In genomic region chr8:70671615-70672324, GRCm38 (mm10) we compare ENCODE assay signal across 9 mouse cellular contexts. TPM values are rescaled to one million over a fixed set of nuclear protein-coding genes. Genes with fewer than 3 reads are reported as not detected.
DNase-seq lines count a peak whose midpoint lies in the region; ATAC-seq and TF ChIP-seq lines count a peak whose summit lies in the region.
"Had no signal": no experiment of that assay in that cellular context is flagged by ENCODE, and none has a peak within 500 bp of the region (broad histone marks: within the 10 kb centered on the region; RNA-seq: fewer than 3 reads in every experiment).

No protein-coding gene starts in this region.

- no peak for ATAC-seq in lung, postnatal 0 days
- ATAC-seq in stomach, postnatal 0 days (ENCODE audit: low FRiP score, low TSS enrichment) = no peak
- no peak for ATAC-seq in erythroblast, adult 5-6 weeks (replicated peaks; ENCODE audit: low FRiP score, poor library complexity, severe bottlenecking)

- DNase-seq in lung, postnatal 0 days (ENCODE audit: low spot score) = peak; percentile 56
- DNase-seq in lung, adult 2 months = no peak
- no peak for DNase-seq in heart, embryonic 10.5 days (ENCODE audit: low spot score)
- DNase-seq in kidney, postnatal 36 days = peak; percentile 65 to 71
- no peak for DNase-seq in stomach, postnatal 0 days (ENCODE audit: low spot score)
- DNase-seq in c-Kit-positive CD71-positive TER-119-positive erythroid progenitor cells, embryonic 14.5 days (ENCODE audit: low spot score) = no peak
- no peak for DNase-seq in thymus, adult 2 months

- H3K4me3 ChIP-seq in lung, postnatal 0 days (ENCODE audit: low read depth, low read length) = no peak overlapping the region
- no peak overlapping the region for H3K4me3 ChIP-seq in lung, adult 2 months (replicated peaks; ENCODE audit: extremely low read depth, low read depth, low read length)
- H3K4me3 ChIP-seq in heart, embryonic 10.5 days = no peak overlapping the region
- H3K4me3 ChIP-seq in stomach, postnatal 0 days (ENCODE audit: low read depth, low read length) = no peak overlapping the region
- H3K4me3 ChIP-seq in thymus, adult 2 months (ENCODE audit: control insufficient read depth, insufficient read depth, low read length) = no peak overlapping the region

- H3K4me2 ChIP-seq in lung, postnatal 0 days (replicated peaks; ENCODE audit: low read depth, low read length) = no peak overlapping the region
- no peak overlapping the region for H3K4me2 ChIP-seq in stomach, postnatal 0 days (replicated peaks; ENCODE audit: low read depth)

- H3K36me3 ChIP-seq in lung, postnatal 0 days (ENCODE audit: insufficient read depth, low read length) = no peaks in the 10 kb centered on the region
- peaks cover 7% of the 10 kb centered on the region for H3K36me3 ChIP-seq in heart, embryonic 10.5 days
- H3K36me3 ChIP-seq in stomach, postnatal 0 days (ENCODE audit: control insufficient read depth, insufficient read depth, low read length) = no peaks in the 10 kb centered on the region
- no peaks in the 10 kb centered on the region for H3K36me3 ChIP-seq in thymus, adult 2 months (ENCODE audit: control insufficient read depth, insufficient read depth, low read length)
- H3K36me3 ChIP-seq: embryonic facial prominence, embryonic 12.5 days had no signal

- H3K9me3 ChIP-seq in lung, postnatal 0 days (ENCODE audit: low read length) = no peaks in the 10 kb centered on the region
- H3K9me3 ChIP-seq in heart, embryonic 10.5 days = no peaks in the 10 kb centered on the region
- H3K9me3 ChIP-seq in stomach, postnatal 0 days (ENCODE audit: control insufficient read depth, low read length) = no peaks in the 10 kb centered on the region
- H3K9me3 ChIP-seq: embryonic facial prominence, embryonic 12.5 days had no signal

- H3K4me1 ChIP-seq in lung, postnatal 0 days (ENCODE audit: insufficient read depth, low read depth, low read length) = peaks cover 20% of the 10 kb centered on the region
- H3K4me1 ChIP-seq in lung, adult 2 months (ENCODE audit: control insufficient read depth, insufficient read depth, low read length) = peaks cover 19% of the 10 kb centered on the region
- peaks cover 25% of the 10 kb centered on the region for H3K4me1 ChIP-seq in heart, embryonic 10.5 days
- peaks cover 5% of the 10 kb centered on the region; the same call in 1 of the 2 replicates for H3K4me1 ChIP-seq in stomach, postnatal 0 days (replicated peaks; ENCODE audit: control insufficient read depth, insufficient read depth)
- peaks cover 41% of the 10 kb centered on the region for H3K4me1 ChIP-seq in thymus, adult 2 months (replicated peaks; ENCODE audit: control insufficient read depth, insufficient read depth, low read length)

- TF ChIP-seq EP300 in lung, postnatal 0 days (IDR thresholded peaks at IDR 0.05) = no peak
- TF ChIP-seq EP300 in stomach, postnatal 0 days (optimal IDR thresholded peaks at IDR 0.05) = no peak

- no peak for TF ChIP-seq POLR2A in lung, adult 2 months (IDR thresholded peaks at IDR 0.05; ENCODE audit: borderline replicate concordance, extremely low read depth, low read depth, low read length)
- no peak for TF ChIP-seq POLR2A in thymus, adult 2 months (IDR thresholded peaks at IDR 0.05; ENCODE audit: control insufficient read depth, extremely low read depth, insufficient read depth, low read length, poor library complexity)

- no peak for TF ChIP-seq CTCF in lung, postnatal 0 days (IDR thresholded peaks at IDR 0.05)
- TF ChIP-seq CTCF in lung, adult 2 months (IDR thresholded peaks at IDR 0.05; ENCODE audit: insufficient read depth, low read length) = no peak
- TF ChIP-seq CTCF in stomach, postnatal 0 days (IDR thresholded peaks at IDR 0.05; ENCODE audit: low read depth) = no peak
- no peak for TF ChIP-seq CTCF in thymus, adult 2 months (IDR thresholded peaks at IDR 0.05; ENCODE audit: borderline replicate concordance, control insufficient read depth, extremely low read depth, insufficient read depth, low read length, poor library complexity)

- no peak overlapping the region for H3K9ac ChIP-seq in lung, postnatal 0 days (replicated peaks; ENCODE audit: low read depth)
- no peak overlapping the region for H3K9ac ChIP-seq in stomach, postnatal 0 days (ENCODE audit: low read length)

- H3K27ac ChIP-seq in lung, postnatal 0 days (ENCODE audit: low read length) = 0 out of 2 replicates have a peak overlapping the region, but pooled peaks have one; percentile 80
- H3K27ac ChIP-seq in heart, embryonic 10.5 days = peak overlapping the region; percentile 95; the same call in 1 of the 2 replicates
- H3K27ac ChIP-seq in stomach, postnatal 0 days (replicated peaks) = 0 out of 2 replicates have a peak overlapping the region, but pooled peaks have one; percentile 14
- no peak overlapping the region for H3K27ac ChIP-seq in thymus, adult 2 months (ENCODE audit: control insufficient read depth, insufficient read depth, low read length)

- no peaks in the 10 kb centered on the region for H3K27me3 ChIP-seq in lung, postnatal 0 days (replicated peaks; ENCODE audit: insufficient read depth, low read length)
- no peaks in the 10 kb centered on the region for H3K27me3 ChIP-seq in heart, embryonic 10.5 days (ENCODE audit: insufficient read depth, poor library complexity, severe bottlenecking)
- H3K27me3 ChIP-seq in stomach, postnatal 0 days (ENCODE audit: control insufficient read depth, insufficient read depth, low read length) = no peaks in the 10 kb centered on the region
- no peaks in the 10 kb centered on the region for H3K27me3 ChIP-seq in thymus, adult 2 months (ENCODE audit: control insufficient read depth, insufficient read depth, low read length)
- H3K27me3 ChIP-seq: embryonic facial prominence, embryonic 12.5 days had no signal

- WGBS in lung, postnatal 0 days = 63% methylated on average over 10 of the region's 10 CpGs
- WGBS in lung, adult 2 months = 71% methylated on average over 10 of the region's 10 CpGs
- WGBS in heart, embryonic 10.5 days = 61% methylated on average over 10 of the region's 10 CpGs
- 67% methylated on average over 10 of the region's 10 CpGs for WGBS in stomach, postnatal 0 days
- 95% methylated on average over 10 of the region's 10 CpGs for WGBS in thymus, adult 2 months

RNA-seq across cellular contexts. Expression of gene Lsm4, which starts 1.3 kb away (rescaled TPM):
- polyA plus RNA-seq in lung, postnatal 0 days (2015; fragmentation: Nextera tagmentation; extraction: Ambion mirVana) = 95.9 and 104 TPM in 2 replicates
- 75.2 and 76.3 TPM in 2 replicates for polyA plus RNA-seq in lung, adult 2 months (2012; rRNA removed)
- polyA plus RNA-seq in heart, embryonic 10.5 days (2016; fragmentation: Nextera tagmentation; extraction: Ambion mirVana) = 344 and 410 TPM in 2 replicates
- polyA plus RNA-seq in stomach, postnatal 0 days (2015; fragmentation: Nextera tagmentation; extraction: Ambion mirVana) = 141 and 147 TPM in 2 replicates
- total RNA-seq in erythroblast, adult 5-6 weeks (2015; ENCODE audit: low replicate concordance) = 41.1 and 51.6 TPM in 2 replicates
- total RNA-seq in erythroblast, adult 5-6 weeks (2017; ENCODE audit: low replicate concordance) = 20.9 and 26.2 TPM in 2 replicates
- polyA plus RNA-seq in thymus, adult 2 months (2012; rRNA removed) = 192 and 199 TPM in 2 replicates

RNA-seq across cellular contexts. Expression of gene Pgpep1, which starts 11.6 kb away (rescaled TPM):
- 32.9 and 34.4 TPM in 2 replicates for polyA plus RNA-seq in lung, postnatal 0 days (2015; fragmentation: Nextera tagmentation; extraction: Ambion mirVana)
- 32.2 and 33.7 TPM in 2 replicates for polyA plus RNA-seq in lung, adult 2 months (2012; rRNA removed)
- 38.0 and 42.0 TPM in 2 replicates for polyA plus RNA-seq in heart, embryonic 10.5 days (2016; fragmentation: Nextera tagmentation; extraction: Ambion mirVana)
- polyA plus RNA-seq in stomach, postnatal 0 days (2015; fragmentation: Nextera tagmentation; extraction: Ambion mirVana) = 23.3 and 25.2 TPM in 2 replicates
- total RNA-seq in erythroblast, adult 5-6 weeks (2015; ENCODE audit: low replicate concordance) = 1.2 and 5.9 TPM in 2 replicates
- 0.28 and 1.4 TPM in 2 replicates for total RNA-seq in erythroblast, adult 5-6 weeks (2017; ENCODE audit: low replicate concordance)
- 40.7 and 41.9 TPM in 2 replicates for polyA plus RNA-seq in thymus, adult 2 months (2012; rRNA removed)

RNA-seq across cellular contexts. Expression of gene Jund, which starts 27.0 kb away (rescaled TPM):
- polyA plus RNA-seq in lung, postnatal 0 days (2015; fragmentation: Nextera tagmentation; extraction: Ambion mirVana) = 107 and 109 TPM in 2 replicates
- 378 and 717 TPM in 2 replicates for polyA plus RNA-seq in lung, adult 2 months (2012; rRNA removed)
- 76.3 and 116 TPM in 2 replicates for polyA plus RNA-seq in heart, embryonic 10.5 days (2016; fragmentation: Nextera tagmentation; extraction: Ambion mirVana)
- 78.3 and 108 TPM in 2 replicates for polyA plus RNA-seq in stomach, postnatal 0 days (2015; fragmentation: Nextera tagmentation; extraction: Ambion mirVana)
- 29.2 and 53.9 TPM in 2 replicates for total RNA-seq in erythroblast, adult 5-6 weeks (2015; ENCODE audit: low replicate concordance)
- total RNA-seq in erythroblast, adult 5-6 weeks (2017; ENCODE audit: low replicate concordance) = 52.2 and 61.9 TPM in 2 replicates
- 540 and 792 TPM in 2 replicates for polyA plus RNA-seq in thymus, adult 2 months (2012; rRNA removed)

RNA-seq across cellular contexts. Expression of gene Iqcn, which starts 31.5 kb away (rescaled TPM):
- 0.04 and 0.07 TPM in 2 replicates for polyA plus RNA-seq in lung, postnatal 0 days (2015; fragmentation: Nextera tagmentation; extraction: Ambion mirVana)
- 0.03 TPM in 1 of 2 replicates, not detected in the other for polyA plus RNA-seq in lung, adult 2 months (2012; rRNA removed)
- polyA plus RNA-seq in heart, embryonic 10.5 days (2016; fragmentation: Nextera tagmentation; extraction: Ambion mirVana) = not detected in 2 replicates
- 0.05 TPM in 1 of 2 replicates, not detected in the other for polyA plus RNA-seq in stomach, postnatal 0 days (2015; fragmentation: Nextera tagmentation; extraction: Ambion mirVana)
- total RNA-seq in erythroblast, adult 5-6 weeks (2015; ENCODE audit: low replicate concordance) = not detected in 2 replicates
- total RNA-seq in erythroblast, adult 5-6 weeks (2017; ENCODE audit: low replicate concordance) = not detected in 2 replicates
- 0.19 and 0.28 TPM in 2 replicates for polyA plus RNA-seq in thymus, adult 2 months (2012; rRNA removed)
- polyA plus RNA-seq: embryonic facial prominence, embryonic 12.5 days had no signal

RNA-seq across cellular contexts. Expression of gene Gdf15, which starts 39.5 kb away (rescaled TPM):
- 1.3 and 2.3 TPM in 2 replicates for polyA plus RNA-seq in lung, postnatal 0 days (2015; fragmentation: Nextera tagmentation; extraction: Ambion mirVana)
- polyA plus RNA-seq in lung, adult 2 months (2012; rRNA removed) = 5.4 and 6.6 TPM in 2 replicates
- 0.43 and 1.6 TPM in 2 replicates for polyA plus RNA-seq in heart, embryonic 10.5 days (2016; fragmentation: Nextera tagmentation; extraction: Ambion mirVana)
- polyA plus RNA-seq in stomach, postnatal 0 days (2015; fragmentation: Nextera tagmentation; extraction: Ambion mirVana) = 0.30 and 0.33 TPM in 2 replicates
- total RNA-seq in erythroblast, adult 5-6 weeks (2015; ENCODE audit: low replicate concordance) = not detected in 2 replicates
- 0.60 TPM in 1 of 2 replicates, not detected in the other for total RNA-seq in erythroblast, adult 5-6 weeks (2017; ENCODE audit: low replicate concordance)
- polyA plus RNA-seq in thymus, adult 2 months (2012; rRNA removed) = 6.7 and 7.5 TPM in 2 replicates
- polyA plus RNA-seq: embryonic facial prominence, embryonic 12.5 days had no signal

Comparison
In these comparisons a context has a peak if more than half of its experiments do, and no peak if none do; other contexts are left out.
1. DNase-seq: peak in lung, postnatal 0 days (single experiment) and kidney, postnatal 36 days (2 of 2); none in lung, adult 2 months (single experiment), heart, embryonic 10.5 days (single experiment), stomach, postnatal 0 days (single experiment), c-Kit-positive CD71-positive TER-119-positive erythroid progenitor cells, embryonic 14.5 days (single experiment) and thymus, adult 2 months (single experiment).